Mouse (Mus musculus) forebrain, embryonic 15.5 days (tissue): ENCODE data around the gene Cend1. TPM values are rescaled to one million over a fixed set of nuclear protein-coding genes. Genes with fewer than 3 reads are reported as not detected.

Experiments used
- ATAC-seq: fragments of 200-750 bp; cut with Nextera tagmentation; replicated peaks from 2 replicates; pipeline ENCODE4 v1.8.0; 2017; ENCODE audit warnings: mild to moderate bottlenecking, moderate TSS enrichment, moderate library complexity
- H3K27ac ChIP-seq: fragments of 300-500 bp; sonication (generic); replicated peaks from 2 replicates; pipeline ENCODE4 v1.5.1; 2015; ENCODE audit warnings: mild to moderate bottlenecking, inconsistent platforms
- H3K27me3 ChIP-seq: fragments of 300-500 bp; sonication (generic); 2 replicates; pipeline ENCODE4 v1.6.1; 2015; ENCODE audit warnings: inconsistent platforms
- H3K36me3 ChIP-seq: fragments of 300-500 bp; sonication (generic); 2 replicates; pipeline ENCODE4 v1.6.1; 2015; ENCODE audit warnings: mild to moderate bottlenecking, inconsistent platforms
- H3K4me1 ChIP-seq: fragments of 300-500 bp; sonication (generic); 2 replicates; pipeline ENCODE4 v1.6.1; 2015; ENCODE audit warnings: inconsistent platforms
- H3K4me2 ChIP-seq: fragments of 300-500 bp; sonication (generic); replicated peaks from 2 replicates; pipeline ENCODE4 v1.6.1; 2015; ENCODE audit warnings: mild to moderate bottlenecking, inconsistent platforms
- H3K4me3 ChIP-seq: fragments of 300-500 bp; sonication (generic); 2 replicates; pipeline ENCODE4 v1.5.1; 2015; ENCODE audit warnings: mild to moderate bottlenecking, inconsistent platforms
- H3K9ac ChIP-seq: fragments of 300-500 bp; sonication (generic); replicated peaks from 2 replicates; pipeline ENCODE4 v1.6.1; 2015; ENCODE audit warnings: mild to moderate bottlenecking, inconsistent platforms
- H3K9me3 ChIP-seq: fragments of 300-500 bp; sonication (generic); 2 replicates; pipeline ENCODE4 v1.6.1; 2016; ENCODE audit warnings: inconsistent platforms
- WGBS: fragments of 180-500 bp; shearing (Covaris S2); methylation state at CpG from one replicate; pipeline ENCODE4 v1.1.7; 2015; ENCODE audit warnings: mixed read lengths; 5-methylcytosine and 5-hydroxymethylcytosine counted together
- polyA plus RNA-seq: library from polyadenylated mRNA; unstranded; fragments of >200 nt; fragmentation: Nextera tagmentation; extraction: Ambion mirVana; gene quantifications from 2 replicates; pipeline ENCODE4 v1.2.1, GENCODE M21; 2015

The Cend1 gene
- polyA plus RNA-seq, 1 experiment from 2014 or later, result 47.0 TPM

GRCm38 (mm10) chr7:141462333-141462821, 33.1 kb upstream of the Cend1 start:
- H3K9me3 ChIP-seq, result no peaks in the 10 kb centered on the region
- H3K27ac ChIP-seq, result no peak overlapping the region
- H3K4me1 ChIP-seq, result peaks cover 24% of the 10 kb centered on the region
- peaks cover 72% of the 10 kb centered on the region for H3K27me3 ChIP-seq
- H3K4me3 ChIP-seq, result peak overlapping the region; percentile 32
- peak overlapping the region; percentile 54; the same call in 1 of the 2 replicates for H3K4me2 ChIP-seq
- ATAC-seq, result no peak
- peaks cover 9% of the 10 kb centered on the region; the same call in 1 of the 2 replicates for H3K36me3 ChIP-seq
- H3K9ac ChIP-seq, result no peak overlapping the region
- 12% methylated on average over 5 of the region's 5 CpGs for WGBS

- H3K36me3 ChIP-seq, result peaks cover 9% of the 10 kb centered on the region; the same call in 1 of the 2 replicates
- H3K4me2 ChIP-seq, result peak overlapping the region; percentile 54
- peak overlapping the region; percentile 32 for H3K4me3 ChIP-seq
- 3% methylated on average over 59 of the region's 59 CpGs for WGBS
- peaks cover 71% of the 10 kb centered on the region for H3K27me3 ChIP-seq
- no peaks in the 10 kb centered on the region for H3K9me3 ChIP-seq
- peaks cover 18% of the 10 kb centered on the region for H3K4me1 ChIP-seq
- no peak for ATAC-seq
- peak overlapping the region; percentile 30; the same call in 1 of the 2 replicates for H3K9ac ChIP-seq
- H3K27ac ChIP-seq, result no peak overlapping the region
Measured at GRCm38 (mm10) chr7:141461521-141462332, 32.4 kb upstream of the Cend1 start.

GRCm38 (mm10) chr7:141460391-141461113, 31.3 kb upstream of the Cend1 start, which contains the start of gene Cracr2b:
Gene Cracr2b, plus strand, starts transcription at chr7:141461094.
- Histone ChIP-seq H3K9ac (peak within 1 kb of the TSS; percentile 30; the same call in 1 of the 2 replicates), H3K4me3 (peak within 1 kb of the TSS; percentile 32), H3K36me3 (peaks cover 9% of the 10 kb centered on the region; the same call in 1 of the 2 replicates), H3K27ac (no peak within 1 kb of the TSS), H3K9me3 (no peaks in the 10 kb centered on the region), H3K4me2 (peak within 1 kb of the TSS; percentile 54), H3K4me1 (peaks cover 26% of the 10 kb centered on the region), H3K27me3 (peaks cover 60% of the 10 kb centered on the region)
- ATAC-seq, result no peak
- 76% methylated on average over 15 of the region's 15 CpGs for WGBS

- WGBS, result 86% methylated on average over 5 of the region's 5 CpGs
- H3K27me3 ChIP-seq, result peaks cover 55% of the 10 kb centered on the region
- no peaks in the 10 kb centered on the region for H3K9me3 ChIP-seq
- peaks cover 9% of the 10 kb centered on the region; the same call in 1 of the 2 replicates for H3K36me3 ChIP-seq
- H3K4me1 ChIP-seq, result peaks cover 29% of the 10 kb centered on the region
- no peak overlapping the region for H3K9ac ChIP-seq
- no peak overlapping the region for H3K4me3 ChIP-seq
- H3K4me2 ChIP-seq, result no peak overlapping the region
- ATAC-seq, result no peak
- no peak overlapping the region for H3K27ac ChIP-seq
Measured at GRCm38 (mm10) chr7:141460001-141460390, 30.7 kb upstream of the Cend1 start.

GRCm38 (mm10) chr7:141459301-141459711, 30.0 kb upstream of the Cend1 start:
- Histone ChIP-seq H3K9me3 (no peaks in the 10 kb centered on the region), H3K27me3 (peaks cover 48% of the 10 kb centered on the region), H3K9ac (no peak overlapping the region), H3K4me1 (peaks cover 29% of the 10 kb centered on the region), H3K4me2 (no peak overlapping the region), H3K27ac (no peak overlapping the region), H3K4me3 (no peak overlapping the region), H3K36me3 (peaks cover 9% of the 10 kb centered on the region; the same call in 1 of the 2 replicates)
- WGBS, result 92% methylated on average over 17 of the region's 17 CpGs
- ATAC-seq, result no peak

GRCm38 (mm10) chr7:141458661-141459060, 29.4 kb upstream of the Cend1 start:
- WGBS, result 93% methylated on average over 11 of the region's 11 CpGs
- no peak overlapping the region for H3K9ac ChIP-seq
- no peak overlapping the region for H3K27ac ChIP-seq
- H3K4me2 ChIP-seq, result no peak overlapping the region
- H3K36me3 ChIP-seq, result peaks cover 9% of the 10 kb centered on the region; the same call in 1 of the 2 replicates
- ATAC-seq, result no peak
- no peak overlapping the region for H3K4me3 ChIP-seq
- peaks cover 29% of the 10 kb centered on the region for H3K4me1 ChIP-seq
- no peaks in the 10 kb centered on the region for H3K9me3 ChIP-seq
- peaks cover 42% of the 10 kb centered on the region for H3K27me3 ChIP-seq

GRCm38 (mm10) chr7:141457986-141458660, 28.8 kb upstream of the Cend1 start:
- no peaks in the 10 kb centered on the region for H3K9me3 ChIP-seq
- H3K36me3 ChIP-seq, result peaks cover 9% of the 10 kb centered on the region; the same call in 1 of the 2 replicates
- peaks cover 36% of the 10 kb centered on the region for H3K27me3 ChIP-seq
- 78% methylated on average over 15 of the region's 15 CpGs for WGBS
- H3K4me1 ChIP-seq, result peaks cover 29% of the 10 kb centered on the region
- no peak overlapping the region for H3K4me3 ChIP-seq
- no peak overlapping the region for H3K9ac ChIP-seq
- H3K27ac ChIP-seq, result no peak overlapping the region
- no peak for ATAC-seq
- no peak overlapping the region for H3K4me2 ChIP-seq

- Histone ChIP-seq H3K9ac (no peak overlapping the region), H3K36me3 (peaks cover 11% of the 10 kb centered on the region), H3K4me2 (no peak overlapping the region), H3K4me3 (no peak overlapping the region), H3K27me3 (peaks cover 27% of the 10 kb centered on the region), H3K9me3 (no peaks in the 10 kb centered on the region), H3K4me1 (peaks cover 29% of the 10 kb centered on the region), H3K27ac (no peak overlapping the region)
- 92% methylated on average over 14 of the region's 14 CpGs for WGBS
- no peak for ATAC-seq
Measured at GRCm38 (mm10) chr7:141457236-141457635, 27.9 kb upstream of the Cend1 start.

- H3K4me3 ChIP-seq, result 0 out of 2 replicates have a peak overlapping the region, but pooled peaks have one; percentile 88
- H3K4me2 ChIP-seq, result no peak overlapping the region; the same call in 1 of the 2 replicates
- no peak for ATAC-seq
- 94% methylated on average over 6 of the region's 6 CpGs for WGBS
- H3K36me3 ChIP-seq, result peaks cover 16% of the 10 kb centered on the region
- no peak overlapping the region for H3K9ac ChIP-seq
- H3K9me3 ChIP-seq, result no peaks in the 10 kb centered on the region
- peaks cover 22% of the 10 kb centered on the region for H3K27me3 ChIP-seq
- no peak overlapping the region for H3K27ac ChIP-seq
- peaks cover 24% of the 10 kb centered on the region for H3K4me1 ChIP-seq
Measured at GRCm38 (mm10) chr7:141456739-141457138, 27.4 kb upstream of the Cend1 start.

- H3K36me3 ChIP-seq, result peaks cover 25% of the 10 kb centered on the region
- peaks cover 20% of the 10 kb centered on the region for H3K4me1 ChIP-seq
- H3K9ac ChIP-seq, result peak overlapping the region; percentile 85
- peak overlapping the region; percentile 97 for H3K4me2 ChIP-seq
- peak overlapping the region; percentile 72 for H3K27ac ChIP-seq
- H3K4me3 ChIP-seq, result peak overlapping the region; percentile 88
- peak; percentile 18 for ATAC-seq
- no peaks in the 10 kb centered on the region for H3K9me3 ChIP-seq
- H3K27me3 ChIP-seq, result peaks cover 13% of the 10 kb centered on the region
- WGBS, result 2% methylated on average over 23 of the region's 23 CpGs
Measured at GRCm38 (mm10) chr7:141455610-141456314, 26.5 kb upstream of the Cend1 start.

- H3K9ac ChIP-seq, result peak within 1 kb of the TSS; percentile 85
- H3K4me1 ChIP-seq, result peaks cover 20% of the 10 kb centered on the region
- peak within 1 kb of the TSS; percentile 72 for H3K27ac ChIP-seq
- peaks cover 30% of the 10 kb centered on the region for H3K36me3 ChIP-seq
- H3K4me3 ChIP-seq, result peak within 1 kb of the TSS; percentile 88
- no peaks in the 10 kb centered on the region for H3K9me3 ChIP-seq
- peak within 1 kb of the TSS; percentile 97 for H3K4me2 ChIP-seq
- under 1% methylated on average over 43 of the region's 45 CpGs for WGBS
- H3K27me3 ChIP-seq, result 0 out of 2 replicates have a peak, but pooled peaks cover 6% of the 10 kb centered on the region
- ATAC-seq, result peak; percentile 74
Measured at GRCm38 (mm10) chr7:141454967-141455551, 25.8 kb upstream of the Cend1 start, which contains the start of gene Pnpla2. Gene Pnpla2, plus strand, starts transcription at chr7:141455198.
